Mouse (Mus musculus) myocyte (in vitro differentiated cells): ENCODE results near the gene Sephs2. TPM values are rescaled to one million over a fixed set of nuclear protein-coding genes. Genes with fewer than 3 reads are reported as not detected.
A peak's percentile ranks its signal among the peaks of the same experiment; 100 is the strongest.

Experiments
- H3K27me3 ChIP-seq: one replicate; pipeline ENCODE4 v1.6.1; 2011; ENCODE audit not compliant: control insufficient read depth, insufficient read depth, insufficient read length
- H3K36me3 ChIP-seq: one replicate; pipeline ENCODE4 v1.6.1; 2011; ENCODE audit not compliant: control insufficient read depth, insufficient read depth
- H3K4me2 ChIP-seq: one replicate; pipeline ENCODE4 v1.6.1; 2011; ENCODE audit warnings: low read depth, control low read depth
- H3K4me3 ChIP-seq: one replicate; pipeline ENCODE4 v1.5.1; 2011; ENCODE audit warnings: mild to moderate bottlenecking, control low read depth, moderate library complexity
- H3K79me2 ChIP-seq: one replicate; pipeline ENCODE4 v1.6.1; 2011; ENCODE audit not compliant: control insufficient read depth, insufficient read depth
- H3ac ChIP-seq: one replicate; pipeline ENCODE4 v1.6.1; 2011; ENCODE audit not compliant: control insufficient read depth, insufficient read length
- CEBPB ChIP-seq: IDR thresholded peaks from 2 replicates; pipeline ENCODE4 v1.6.1; 2011; ENCODE audit warnings: mild to moderate bottlenecking, moderate library complexity; ENCODE audit not compliant: poor library complexity, insufficient read depth, severe bottlenecking
- E2F4 ChIP-seq: IDR thresholded peaks from one replicate; pipeline ENCODE4 v1.6.1; 2011; ENCODE audit warnings: mild to moderate bottlenecking, control low read depth, moderate library complexity; ENCODE audit not compliant: insufficient read depth
- MAX ChIP-seq: IDR thresholded peaks from one replicate; pipeline ENCODE4 v1.6.1; 2011; ENCODE audit warnings: low read depth, mild to moderate bottlenecking, control low read depth
- MYOD1 ChIP-seq, 3 experiments: IDR thresholded peaks; one replicate each; pipeline ENCODE4 v1.6.1; 2011; ENCODE audit warnings: control low read depth in 2 of 3, low read depth in 2 of 3, mild to moderate bottlenecking in 2 of 3, moderate library complexity in 1 of 3; ENCODE audit not compliant: insufficient read length in 2 of 3, control insufficient read depth in 1 of 3
- MYOG ChIP-seq, 3 experiments: IDR thresholded peaks; one replicate each; pipeline ENCODE4 v1.6.1; 2011; ENCODE audit warnings: control low read depth in 2 of 3, low read depth in 2 of 3, mild to moderate bottlenecking in 2 of 3; ENCODE audit not compliant: insufficient read length in 2 of 3, control insufficient read depth in 1 of 3, insufficient read depth in 1 of 3
- POLR2A ChIP-seq: IDR thresholded peaks from one replicate; pipeline ENCODE4 v1.6.1; 2011; ENCODE audit warnings: low read depth, mild to moderate bottlenecking, control low read depth, moderate library complexity; ENCODE audit not compliant: insufficient read length
- POLR2AphosphoS2 ChIP-seq: IDR thresholded peaks from one replicate; pipeline ENCODE4 v1.6.1; 2011; ENCODE audit warnings: low read depth, control low read depth; ENCODE audit not compliant: insufficient read length
- REST ChIP-seq: IDR thresholded peaks from one replicate; pipeline ENCODE4 v1.6.1; 2011; ENCODE audit warnings: mild to moderate bottlenecking, control low read depth, moderate library complexity; ENCODE audit not compliant: insufficient read depth, insufficient read length
- SRF ChIP-seq: IDR thresholded peaks from one replicate; pipeline ENCODE4 v1.6.1; 2011; ENCODE audit warnings: low read depth; ENCODE audit not compliant: control insufficient read depth, insufficient read length
- TCF12 ChIP-seq: IDR thresholded peaks from one replicate; pipeline ENCODE4 v1.6.1; 2011; ENCODE audit warnings: mild to moderate bottlenecking, control low read depth; ENCODE audit not compliant: poor library complexity, insufficient read depth, severe bottlenecking
- TCF3 ChIP-seq: IDR thresholded peaks from one replicate; pipeline ENCODE4 v1.6.1; 2011; ENCODE audit warnings: low read depth, control low read depth; ENCODE audit not compliant: insufficient read length
- USF1 ChIP-seq: IDR thresholded peaks from one replicate; pipeline ENCODE4 v1.6.1; 2011; ENCODE audit warnings: low read depth, mild to moderate bottlenecking, control low read depth, moderate library complexity
- polyA plus RNA-seq: library from polyadenylated mRNA; unstranded; fragments of >200 nt; fragmentation: generic; extraction: Trizol; gene quantifications from one replicate; pipeline ENCODE4 v1.2.1, GENCODE M21; 2012; ENCODE audit warnings: missing spikeins

The Sephs2 gene
- polyA plus RNA-seq, 1 experiment = 17.2 TPM

- Histone ChIP-seq H3ac (peak overlapping the region; percentile 82), H3K4me3 (peak overlapping the region; percentile 46), H3K79me2 (peaks cover 4% of the 10 kb centered on the region), H3K36me3 (no peaks in the 10 kb centered on the region), H3K4me2 (peak overlapping the region; percentile 71), H3K27me3 (no peaks in the 10 kb centered on the region)
- no peak for TF ChIP-seq MYOD1 (IDR thresholded peaks at IDR 0.05; ENCODE audit: control insufficient read depth in 1 of 3, insufficient read length in 2 of 3, low read depth in 2 of 3)
- TF ChIP-seq MYOG (IDR thresholded peaks at IDR 0.05; ENCODE audit: control insufficient read depth in 1 of 3, insufficient read depth in 1 of 3, insufficient read length in 2 of 3, low read depth in 2 of 3) = no peak
- no peak for TF ChIP-seq USF1
These were observed 534 bp downstream of the Sephs2 start for GRCm38 (mm10) chr7:127273118-127273923.

- Histone ChIP-seq H3K36me3 (no peaks in the 10 kb centered on the region), H3ac (no peak overlapping the region), H3K4me3 (peak overlapping the region; percentile 46), H3K27me3 (no peaks in the 10 kb centered on the region), H3K4me2 (peak overlapping the region; percentile 71), H3K79me2 (peaks cover 4% of the 10 kb centered on the region)
- TF ChIP-seq E2F4 (no peak), POLR2A (no peak), TCF3 (no peak), USF1 (no peak), TCF12 (no peak), CEBPB (no peak)
These were observed 1.3 kb downstream of the Sephs2 start for GRCm38 (mm10) chr7:127272566-127272965.

GRCm38 (mm10) chr7:127271093-127271492, 2.8 kb downstream of the Sephs2 start:
- TF ChIP-seq SRF (no peak), MYOG (IDR thresholded peaks at IDR 0.05; ENCODE audit: control insufficient read depth in 1 of 3, insufficient read depth in 1 of 3, insufficient read length in 2 of 3, low read depth in 2 of 3) (no peak), TCF3 (no peak), POLR2A (no peak), MYOD1 (IDR thresholded peaks at IDR 0.05; ENCODE audit: control insufficient read depth in 1 of 3, insufficient read length in 2 of 3, low read depth in 2 of 3) (no peak), REST (no peak), POLR2AphosphoS2 (no peak), TCF12 (no peak)
- Histone ChIP-seq H3K4me2 (no peak overlapping the region), H3K27me3 (no peaks in the 10 kb centered on the region), H3K79me2 (peaks cover 4% of the 10 kb centered on the region), H3K36me3 (no peaks in the 10 kb centered on the region), H3K4me3 (no peak overlapping the region), H3ac (no peak overlapping the region)

GRCm38 (mm10) chr7:127270666-127271065, 3.2 kb downstream of the Sephs2 start:
- TF ChIP-seq SRF (no peak), CEBPB (no peak), USF1 (no peak), MYOD1 (IDR thresholded peaks at IDR 0.05; ENCODE audit: control insufficient read depth in 1 of 3, insufficient read length in 2 of 3, low read depth in 2 of 3) (no peak), POLR2AphosphoS2 (no peak), E2F4 (no peak), TCF3 (no peak), TCF12 (no peak), MYOG (IDR thresholded peaks at IDR 0.05; ENCODE audit: control insufficient read depth in 1 of 3, insufficient read depth in 1 of 3, insufficient read length in 2 of 3, low read depth in 2 of 3) (no peak)
- Histone ChIP-seq H3K79me2 (peaks cover 4% of the 10 kb centered on the region), H3K27me3 (no peaks in the 10 kb centered on the region), H3K4me3 (no peak overlapping the region), H3K36me3 (no peaks in the 10 kb centered on the region), H3K4me2 (no peak overlapping the region), H3ac (no peak overlapping the region)

GRCm38 (mm10) chr7:127270256-127270655, 3.6 kb downstream of the Sephs2 start:
- Histone ChIP-seq H3K27me3 (no peaks in the 10 kb centered on the region), H3K79me2 (peaks cover 4% of the 10 kb centered on the region)
- no peak for TF ChIP-seq TCF3
- no peak for TF ChIP-seq POLR2A
- TF ChIP-seq CEBPB = no peak
- no peak for TF ChIP-seq MAX

More at GRCm38 (mm10) chr7:127270256-127270655, 3.6 kb downstream of the Sephs2 start:
- H3K4me3 ChIP-seq = no peak overlapping the region
- no peak overlapping the region for H3K4me2 ChIP-seq
- H3K36me3 ChIP-seq = no peaks in the 10 kb centered on the region
- H3ac ChIP-seq = no peak overlapping the region
